Mouse (Mus musculus): Measurements from ENCODE around the gene Pnck. TPM values are rescaled to one million over a fixed set of nuclear protein-coding genes. Genes with fewer than 3 reads are reported as not detected.

Gene Pnck
- total RNA-seq, 2 experiments from 2014 or later: 113 to 125 TPM

GRCm38 (mm10) chrX:73672031-73672431, 12.1 kb upstream of the Pnck start:
- Histone ChIP-seq H3K4me3 (no peak overlapping the region; the same call in 1 of the 2 replicates), H3K27ac (peak overlapping the region; percentile 18; the same call in 1 of the 2 replicates)
- peak; percentile 35 for DNase-seq (ENCODE audit: low spot score in 2 of 2)
- peak; percentile 76 for TF ChIP-seq CTCF (conservative IDR thresholded peaks at IDR 0.05)

DNA sequence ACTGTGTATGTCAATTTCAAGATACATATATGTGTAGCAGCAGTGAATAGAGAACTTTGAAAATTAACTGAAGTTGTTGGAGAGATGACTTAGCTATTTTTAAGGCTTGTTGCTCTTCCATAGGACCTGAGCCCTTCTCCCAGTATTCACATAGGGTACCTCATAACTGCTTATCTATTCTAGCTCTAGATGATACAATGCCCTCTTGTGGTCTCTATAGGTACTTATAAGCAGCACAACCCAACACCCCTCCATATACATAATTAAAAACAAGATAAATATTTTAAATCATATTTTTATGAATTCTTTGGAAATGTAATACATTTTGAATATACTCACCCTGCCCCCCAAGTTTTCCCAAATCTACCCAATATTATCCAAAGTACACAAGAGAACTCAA, 3.2 kb upstream of the Pnck start:
- peak; percentile 73 for TF ChIP-seq CTCF (conservative IDR thresholded peaks at IDR 0.05)
- H3K27ac ChIP-seq: no peak overlapping the region
- no peak overlapping the region for H3K4me3 ChIP-seq
- DNase-seq (ENCODE audit: low spot score in 2 of 2): no peak

GRCm38 (mm10) chrX:73660284-73660665, 358 bp upstream of the Pnck start:
- DNase-seq (ENCODE audit: low spot score in 2 of 2): no peak
- Histone ChIP-seq H3K4me3 (peak overlapping the region; percentile 56; the same call in 1 of the 2 replicates), H3K27ac (peak overlapping the region; percentile 94)
- TF ChIP-seq CTCF (conservative IDR thresholded peaks at IDR 0.05): no peak

GRCm38 (mm10) chrX:73658936-73659574, 862 bp downstream of the Pnck start:
- H3K4me3 ChIP-seq: peak overlapping the region; percentile 56; the same call in 1 of the 2 replicates
- H3K27ac ChIP-seq: peak overlapping the region; percentile 94
- no peak for TF ChIP-seq CTCF (conservative IDR thresholded peaks at IDR 0.05)
- peak; percentile 25 to 51 for DNase-seq (ENCODE audit: low spot score in 2 of 2)

- H3K27ac ChIP-seq: peak overlapping the region; percentile 94
- H3K4me3 ChIP-seq: peak overlapping the region; percentile 56; the same call in 1 of the 2 replicates
- no peak for TF ChIP-seq CTCF (conservative IDR thresholded peaks at IDR 0.05)
- DNase-seq (ENCODE audit: low spot score in 2 of 2): no peak
These were observed 1.5 kb downstream of the Pnck start for GRCm38 (mm10) chrX:73658391-73658790.

DNA sequence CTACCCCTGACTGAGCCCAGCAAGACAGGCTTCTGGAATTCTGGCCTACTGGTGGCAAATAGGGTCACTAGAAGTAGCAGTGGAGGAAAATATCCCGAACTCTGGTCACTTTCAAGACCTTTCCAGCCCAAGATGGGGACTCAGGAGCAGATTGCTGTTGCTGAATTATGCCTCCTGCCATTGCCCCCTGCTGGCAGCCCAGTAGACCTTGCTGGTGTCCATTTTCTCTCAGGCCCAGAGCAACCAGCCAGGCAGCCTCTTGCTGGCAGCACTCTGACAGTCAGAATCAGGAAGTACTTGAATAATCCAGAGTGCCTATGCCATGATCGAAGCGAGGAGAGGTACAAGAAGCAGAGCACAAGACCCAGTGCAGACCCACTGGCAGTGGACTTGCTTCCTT, 4.4 kb downstream of the Pnck start:
- DNase-seq (ENCODE audit: low spot score in 2 of 2): no peak
- H3K4me3 ChIP-seq: no peak overlapping the region
- peak; percentile 65 for TF ChIP-seq CTCF (conservative IDR thresholded peaks at IDR 0.05)
- H3K27ac ChIP-seq: no peak overlapping the region

- DNase-seq (ENCODE audit: low spot score in 2 of 2): peak in 1 of 2 experiments; percentile 47
- Histone ChIP-seq H3K27ac (no peak overlapping the region), H3K4me3 (no peak overlapping the region)
- TF ChIP-seq CTCF (conservative IDR thresholded peaks at IDR 0.05): peak; percentile 92
These were observed 5.7 kb downstream of the Pnck start for GRCm38 (mm10) chrX:73654177-73654576.

DNA sequence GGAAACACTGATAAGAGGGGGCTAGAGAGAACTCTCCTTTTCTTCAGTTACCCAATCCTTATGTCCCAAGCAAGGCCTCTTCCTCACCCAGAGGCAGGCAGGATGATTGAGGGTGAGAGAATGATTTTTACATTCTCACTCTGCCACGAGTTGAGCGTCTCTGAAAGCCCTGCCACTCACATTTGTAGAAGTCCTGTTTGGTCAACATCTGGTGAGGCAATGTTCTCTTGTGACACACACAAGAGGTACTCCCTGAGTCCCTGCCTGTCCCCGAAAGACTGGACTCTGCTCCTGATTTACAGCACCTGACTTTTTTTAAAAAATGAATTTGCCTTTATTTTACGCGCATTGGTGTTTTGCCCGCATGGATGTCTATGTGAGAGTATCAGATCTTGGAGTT, 6.5 kb downstream of the Pnck start:
- DNase-seq (ENCODE audit: low spot score in 2 of 2): no peak
- H3K4me3 ChIP-seq: no peak overlapping the region
- H3K27ac ChIP-seq: no peak overlapping the region
- TF ChIP-seq CTCF (conservative IDR thresholded peaks at IDR 0.05): no peak

- DNase-seq (ENCODE audit: low spot score in 2 of 2): no peak
- no peak overlapping the region for H3K27ac ChIP-seq
- no peak for TF ChIP-seq CTCF (conservative IDR thresholded peaks at IDR 0.05)
- no peak overlapping the region for H3K4me3 ChIP-seq
These were observed 9.0 kb downstream of the Pnck start for GRCm38 (mm10) chrX:73650869-73651268.

GRCm38 (mm10) chrX:73645121-73645520, 14.8 kb downstream of the Pnck start:
- TF ChIP-seq CTCF (conservative IDR thresholded peaks at IDR 0.05): no peak
- no peak for DNase-seq (ENCODE audit: low spot score in 2 of 2)
- Histone ChIP-seq H3K27ac (no peak overlapping the region), H3K4me3 (no peak overlapping the region)

DNA sequence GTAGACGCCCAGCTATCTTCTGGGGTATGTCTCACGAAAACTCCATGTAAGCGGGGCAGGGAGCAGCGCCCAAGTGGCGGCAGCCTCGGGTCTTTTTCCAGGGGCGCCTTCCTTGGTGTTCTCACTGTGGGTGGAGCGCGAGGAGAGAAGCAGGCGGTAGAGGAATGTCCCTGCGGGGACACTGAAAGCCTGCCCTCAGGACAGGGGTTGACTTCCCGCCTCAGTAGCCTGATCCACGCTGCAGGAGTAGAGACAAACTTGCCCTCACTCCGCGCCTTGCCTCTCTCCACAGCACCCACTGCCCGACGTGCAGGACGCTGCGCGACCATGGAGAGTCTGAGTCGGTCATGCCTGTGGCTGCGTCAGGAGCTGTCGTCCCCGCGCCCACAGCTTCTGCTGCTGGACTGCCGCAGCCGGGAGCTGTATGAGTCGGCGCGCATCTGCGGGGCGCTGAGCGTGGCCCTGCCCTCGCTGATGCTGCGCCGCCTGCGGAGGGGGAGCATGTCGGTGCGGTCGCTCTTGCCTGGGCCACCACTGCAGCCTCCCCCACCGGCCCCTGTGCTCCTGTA, 19.9 kb downstream of the Pnck start:
- H3K27ac ChIP-seq: no peak overlapping the region
- no peak overlapping the region; the same call in 1 of the 2 replicates for H3K4me3 ChIP-seq
- no peak for TF ChIP-seq CTCF (conservative IDR thresholded peaks at IDR 0.05)
- no peak for DNase-seq (ENCODE audit: low spot score in 2 of 2)

GRCm38 (mm10) chrX:73639255-73639675, 20.7 kb downstream of the Pnck start, which contains the start of gene Dusp9:
Dusp9 (plus strand) TSS chrX:73639419.
- Histone ChIP-seq H3K27ac (no peak within 1 kb of the TSS), H3K4me3 (peak within 1 kb of the TSS; percentile 23; the same call in 1 of the 2 replicates)
- no peak for TF ChIP-seq CTCF (conservative IDR thresholded peaks at IDR 0.05)
- no peak for DNase-seq (ENCODE audit: low spot score in 2 of 2)

DNA sequence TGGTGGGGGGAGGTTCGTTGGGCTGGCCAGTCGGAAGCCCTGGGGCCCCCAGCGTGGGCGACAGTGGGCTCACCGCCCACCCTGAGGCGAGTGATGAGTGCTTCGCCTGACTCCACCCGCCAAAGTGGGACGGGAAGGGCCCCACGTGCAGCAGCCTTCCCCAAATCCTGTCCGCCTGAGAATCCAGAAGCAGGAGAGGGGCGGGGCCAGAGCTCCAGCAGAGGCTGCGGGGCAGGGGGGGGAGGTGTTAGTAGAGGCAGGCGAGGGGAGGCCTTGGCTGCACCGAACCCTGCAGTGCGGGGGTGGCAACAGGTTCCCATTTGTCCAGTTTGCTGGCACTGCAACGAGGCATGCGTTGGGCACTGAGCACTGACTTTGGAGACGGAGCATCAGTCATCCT, 22.5 kb downstream of the Pnck start:
- Histone ChIP-seq H3K4me3 (peak overlapping the region; percentile 29), H3K27ac (no peak overlapping the region)
- no peak for TF ChIP-seq CTCF (conservative IDR thresholded peaks at IDR 0.05)
- DNase-seq (ENCODE audit: low spot score in 2 of 2): no peak

- 0 out of 2 replicates have a peak overlapping the region, but pooled peaks have one; percentile 17 for H3K4me3 ChIP-seq
- no peak for DNase-seq (ENCODE audit: low spot score in 2 of 2)
- no peak overlapping the region for H3K27ac ChIP-seq
- no peak for TF ChIP-seq CTCF (conservative IDR thresholded peaks at IDR 0.05)
These were observed 24.5 kb downstream of the Pnck start for GRCm38 (mm10) chrX:73635425-73635824.
